ENCODE assay signal across 31 mouse cellular contexts in the genomic region with DNA sequence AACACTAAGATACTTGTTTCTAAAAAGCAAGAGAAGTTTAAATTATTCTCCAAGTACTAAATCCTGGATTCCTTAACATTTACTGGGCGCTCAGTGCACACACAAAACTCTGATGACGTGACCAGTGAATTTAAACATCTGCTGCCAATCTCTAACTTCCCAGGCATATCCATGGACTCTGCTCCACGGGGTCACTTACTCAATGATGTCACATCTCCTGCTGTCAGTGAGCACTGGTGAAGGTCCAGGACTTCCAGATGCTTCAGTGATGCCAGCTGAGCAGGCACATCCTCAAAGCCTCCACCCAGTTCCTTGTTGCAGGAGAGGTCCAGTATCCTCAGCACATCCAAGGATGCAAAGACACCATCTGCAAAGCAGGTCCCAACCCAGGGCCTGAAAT. TPM values are rescaled to one million over a fixed set of nuclear protein-coding genes. Genes with fewer than 3 reads are reported as not detected.
"Had no signal": no experiment of that assay in that cellular context is flagged by ENCODE, and none has a peak within 500 bp of the region (broad histone marks: within the 10 kb centered on the region; RNA-seq: fewer than 3 reads in every experiment).

No protein-coding gene starts in this region.

- H3K27me3 ChIP-seq: forebrain, embryonic 15.5 days; heart, embryonic 13.5 days; heart, embryonic 15.5 days; hindbrain, embryonic 13.5 days; hindbrain, embryonic 15.5 days; kidney, embryonic 15.5 days; limb, embryonic 13.5 days had no signal

- H3K9me3 ChIP-seq: forebrain, embryonic 15.5 days; heart, embryonic 13.5 days; heart, embryonic 15.5 days; hindbrain, embryonic 13.5 days; hindbrain, embryonic 15.5 days; kidney, embryonic 15.5 days; limb, embryonic 13.5 days had no signal

- H3K9ac ChIP-seq: forebrain, embryonic 15.5 days; forebrain, postnatal 0 days; heart, embryonic 13.5 days; heart, embryonic 15.5 days; hindbrain, embryonic 13.5 days; hindbrain, embryonic 15.5 days; kidney, embryonic 15.5 days; limb, embryonic 13.5 days had no signal

- H3K4me1 ChIP-seq: forebrain, embryonic 15.5 days; heart, embryonic 15.5 days; hindbrain, embryonic 13.5 days; hindbrain, embryonic 15.5 days; kidney, embryonic 15.5 days had no signal

- DNase-seq: forebrain, postnatal 0 days; gastrocnemius, postnatal 14 days; gastrocnemius, postnatal 36 days; heart, adult 11 months; heart, adult 2 months; heart, postnatal 14 days; heart, postnatal 36 days; kidney, adult 11 months; kidney, adult 2 months; kidney, adult 9 months; kidney, postnatal 14 days; kidney, postnatal 36 days; layer of hippocampus, adult 9-11 months; layer of hippocampus, postnatal 36 days; left cerebral cortex, postnatal 4 days had no signal

- H3K27ac ChIP-seq: forebrain, embryonic 15.5 days; heart, adult 2 months; heart, embryonic 13.5 days; heart, embryonic 15.5 days; hindbrain, embryonic 13.5 days; hindbrain, embryonic 15.5 days; hindbrain, postnatal 0 days; kidney, embryonic 15.5 days; kidney, postnatal 0 days; limb, embryonic 13.5 days had no signal

- H3K4me3 ChIP-seq: forebrain, embryonic 15.5 days; heart, adult 2 months; heart, embryonic 13.5 days; heart, embryonic 15.5 days; hindbrain, embryonic 13.5 days; hindbrain, embryonic 15.5 days; kidney, embryonic 15.5 days; limb, embryonic 13.5 days had no signal

- H3K36me3 ChIP-seq: forebrain, embryonic 15.5 days; heart, embryonic 13.5 days; heart, embryonic 15.5 days; hindbrain, embryonic 13.5 days; hindbrain, embryonic 15.5 days; kidney, embryonic 15.5 days; limb, embryonic 13.5 days had no signal

- ATAC-seq: forebrain, embryonic 15.5 days; forebrain, postnatal 0 days; hindbrain, postnatal 0 days; intestine, embryonic 16.5 days had no signal

- H3K4me2 ChIP-seq: forebrain, embryonic 15.5 days; heart, embryonic 11.5 days; heart, embryonic 13.5 days; heart, embryonic 15.5 days; hindbrain, embryonic 13.5 days; hindbrain, embryonic 15.5 days; kidney, embryonic 15.5 days; limb, embryonic 13.5 days had no signal

RNA-seq across cellular contexts. Expression of gene Lrrc31, which starts 12.4 kb away (rescaled TPM):
- polyA plus RNA-seq: forebrain, embryonic 15.5 days; forebrain, postnatal 0 days; heart, embryonic 11.5 days; heart, embryonic 13.5 days; heart, embryonic 15.5 days; hindbrain, embryonic 11.5 days; hindbrain, embryonic 15.5 days; hindbrain, postnatal 0 days; limb, embryonic 13.5 days had no signal

RNA-seq across cellular contexts. Expression of gene Lrrc34, which starts 39.5 kb away (rescaled TPM):
- polyA plus RNA-seq: large intestine, adult 2 months had no signal

RNA-seq across cellular contexts. Expression of gene Lrriq4, which starts 42.9 kb away (rescaled TPM):
- polyA plus RNA-seq: forebrain, embryonic 15.5 days; forebrain, postnatal 0 days; heart, adult 2 months; heart, embryonic 13.5 days; heart, embryonic 15.5 days; heart, postnatal 0 days; hindbrain, embryonic 11.5 days; hindbrain, embryonic 15.5 days; hindbrain, postnatal 0 days; intestine, embryonic 16.5 days; kidney, embryonic 15.5 days; large intestine, adult 2 months; limb, embryonic 11.5 days; limb, embryonic 13.5 days had no signal

RNA-seq across cellular contexts. Expression of gene Samd7, which starts 58.9 kb away (rescaled TPM):
- polyA plus RNA-seq: forebrain, embryonic 15.5 days; gonadal fat pad, adult 2 months; heart, adult 2 months; heart, embryonic 11.5 days; heart, embryonic 13.5 days; heart, embryonic 15.5 days; heart, postnatal 0 days; hindbrain, embryonic 11.5 days; hindbrain, embryonic 13.5 days; hindbrain, postnatal 0 days; intestine, embryonic 16.5 days; kidney, adult 2 months; kidney, embryonic 15.5 days; kidney, postnatal 0 days; large intestine, adult 2 months; limb, embryonic 11.5 days; limb, embryonic 13.5 days had no signal
